Mouse (Mus musculus) MEL (cell line): ENCODE results near the gene Birc6.

Source experiments
- CTCF ChIP-seq, 3 experiments: IDR thresholded peaks in 2 of 3; conservative IDR thresholded peaks in 1 of 3; 2 replicates each; pipeline ENCODE4 v1.5.1; 2011 to 2012; ENCODE audit warnings: low read length in 3 of 3, low read depth in 2 of 3, mild to moderate bottlenecking in 2 of 3, improper control_type of control experiment in 1 of 3, inconsistent platforms in 1 of 3, mixed read lengths in 1 of 3, moderate library complexity in 1 of 3; ENCODE audit not compliant: control insufficient read depth in 1 of 3, insufficient read depth in 1 of 3, poor library complexity in 1 of 3, severe bottlenecking in 1 of 3
- E2F4 ChIP-seq: IDR thresholded peaks from 2 replicates; pipeline ENCODE4 v1.6.1; 2011; ENCODE audit warnings: low read depth, low read length, improper control_type of control experiment, borderline replicate concordance
- GATA1 ChIP-seq: IDR thresholded peaks from 2 replicates; pipeline ENCODE4 v1.6.1; 2011; ENCODE audit warnings: low read depth, low read length, improper control_type of control experiment
- KAT2A ChIP-seq: conservative IDR thresholded peaks from 2 replicates; pipeline ENCODE4 v1.6.1; 2012; ENCODE audit warnings: low read depth, low read length, improper control_type of control experiment, inconsistent platforms
- NELFE ChIP-seq: IDR thresholded peaks from 2 replicates; pipeline ENCODE4 v1.6.1; 2011; ENCODE audit warnings: low read depth, low read length, improper control_type of control experiment
- POLR2A ChIP-seq, 2 experiments: IDR thresholded peaks; 2 replicates each; pipeline ENCODE4 v1.6.1; 2011 to 2012; ENCODE audit warnings: low read length in 2 of 2, mild to moderate bottlenecking in 2 of 2, control low read depth in 1 of 2, improper control_type of control experiment in 1 of 2, low read depth in 1 of 2, moderate library complexity in 1 of 2; ENCODE audit not compliant: control insufficient read depth in 1 of 2, insufficient read depth in 1 of 2, poor library complexity in 1 of 2
- SIN3A ChIP-seq: IDR thresholded peaks from 2 replicates; pipeline ENCODE4 v1.6.1; 2012; ENCODE audit warnings: low read length, improper control_type of control experiment, inconsistent platforms
- USF1 ChIP-seq: IDR thresholded peaks from 2 replicates; pipeline ENCODE4 v1.6.1; 2014; ENCODE audit warnings: low read depth, mild to moderate bottlenecking, inconsistent platforms, low read length, improper control_type of control experiment, moderate library complexity
- USF2 ChIP-seq, 2 experiments: IDR thresholded peaks; 2 replicates each; pipeline ENCODE4 v1.6.1; 2011 to 2012; ENCODE audit warnings: improper control_type of control experiment in 2 of 2, low read length in 2 of 2, borderline replicate concordance in 1 of 2, inconsistent platforms in 1 of 2, low read depth in 1 of 2, mild to moderate bottlenecking in 1 of 2; ENCODE audit not compliant: insufficient read depth in 1 of 2
- ZKSCAN1 ChIP-seq: IDR thresholded peaks from 2 replicates; pipeline ENCODE4 v1.6.1; 2012; ENCODE audit warnings: low read depth, mild to moderate bottlenecking, inconsistent platforms, low read length, improper control_type of control experiment, moderate library complexity
- ZMIZ1 ChIP-seq: IDR thresholded peaks from 2 replicates; pipeline ENCODE4 v1.6.1; 2012; ENCODE audit warnings: low read depth, mild to moderate bottlenecking, inconsistent platforms, low read length, improper control_type of control experiment, moderate library complexity
- ZNF384 ChIP-seq: IDR thresholded peaks from 2 replicates; pipeline ENCODE4 v1.6.1; 2012; ENCODE audit warnings: low read depth, mild to moderate bottlenecking, inconsistent platforms, low read length, improper control_type of control experiment

- TF ChIP-seq GATA1 (no peak), KAT2A (no peak), USF1 (no peak), USF2 (IDR thresholded peaks at IDR 0.05; ENCODE audit: borderline replicate concordance in 1 of 2, insufficient read depth in 1 of 2, low read depth in 1 of 2, low read length in 2 of 2) (no peak), ZMIZ1 (no peak), CTCF (IDR thresholded peaks at IDR 0.05 in 2 of 3, conservative IDR thresholded peaks at IDR 0.05 in 1 of 3; ENCODE audit: control insufficient read depth in 1 of 3, insufficient read depth in 1 of 3, low read depth in 2 of 3, low read length in 3 of 3, poor library complexity in 1 of 3, severe bottlenecking in 1 of 3) (no peak), SIN3A (no peak), NELFE (no peak), POLR2A (IDR thresholded peaks at IDR 0.05; ENCODE audit: control insufficient read depth in 1 of 2, insufficient read depth in 1 of 2, low read depth in 1 of 2, low read length in 2 of 2, poor library complexity in 1 of 2) (no peak), E2F4 (no peak), ZKSCAN1 (no peak), ZNF384 (no peak)
Observed at GRCm38 (mm10) chr17:74564151-74564550, 36.1 kb downstream of the Birc6 start.
